Mouse (Mus musculus) left cerebral cortex, adult 9 months (tissue): ENCODE data around the gene Eif1.
"Not testable (repeated sequence)": the region's sequence is repeated elsewhere in the genome, so short reads cannot be mapped to it uniquely, and the experiment has no call there.

ENCODE experiments used
- DNase-seq, 2 experiments: peaks; one replicate each; pipeline ENCODE4 v3.0.0; 2022; ENCODE audit warnings: low spot score in 2 of 2

Eif1 gene

GRCm38 (mm10) chr11:100319492-100320171 lies at the start of gene Eif1:
TSS of gene Eif1 (plus strand) at chr11:100319885.
- DNase-seq, result peak; percentile 99 to 100

GRCm38 (mm10) chr11:100271878-100272277 lies 47.8 kb upstream of the Eif1 start:
- no peak for DNase-seq

GRCm38 (mm10) chr11:100274719-100275118 lies 45.0 kb upstream of the Eif1 start:
- no peak for DNase-seq

- DNase-seq, result no peak
Measured at GRCm38 (mm10) chr11:100275466-100275865, 44.2 kb upstream of the Eif1 start.

GRCm38 (mm10) chr11:100277726-100278480 lies 41.8 kb upstream of the Eif1 start:
- no peak for DNase-seq

- no peak for DNase-seq
Measured at GRCm38 (mm10) chr11:100278759-100279158, 40.9 kb upstream of the Eif1 start.

GRCm38 (mm10) chr11:100281596-100282544 lies 37.8 kb upstream of the Eif1 start:
- peak in 1 of 2 experiments; percentile 90 for DNase-seq

GRCm38 (mm10) chr11:100282549-100282948 lies 37.1 kb upstream of the Eif1 start:
- peak in 1 of 2 experiments; percentile 56 for DNase-seq

- DNase-seq, result no peak
Measured at GRCm38 (mm10) chr11:100284988-100285387, 34.7 kb upstream of the Eif1 start.

GRCm38 (mm10) chr11:100287024-100287423 lies 32.7 kb upstream of the Eif1 start:
- no peak for DNase-seq

GRCm38 (mm10) chr11:100288942-100289341 lies 30.7 kb upstream of the Eif1 start:
- DNase-seq, result no peak

GRCm38 (mm10) chr11:100290235-100290634 lies 29.4 kb upstream of the Eif1 start:
- DNase-seq, result no peak

GRCm38 (mm10) chr11:100292884-100293283 lies 26.8 kb upstream of the Eif1 start:
- no peak for DNase-seq

- peak in 1 of 2 experiments; percentile 70 for DNase-seq
Measured at GRCm38 (mm10) chr11:100295308-100295707, 24.4 kb upstream of the Eif1 start.

- DNase-seq, result no peak
Measured at GRCm38 (mm10) chr11:100297801-100298200, 21.9 kb upstream of the Eif1 start.

GRCm38 (mm10) chr11:100298274-100299036 lies 21.2 kb upstream of the Eif1 start:
- DNase-seq, result peak in 1 of 2 experiments; percentile 84

- DNase-seq, result peak in 1 of 2 experiments; percentile 66
Measured at GRCm38 (mm10) chr11:100300293-100300692, 19.4 kb upstream of the Eif1 start.

- DNase-seq, result no peak
Measured at GRCm38 (mm10) chr11:100301292-100301691, 18.4 kb upstream of the Eif1 start.

GRCm38 (mm10) chr11:100307900-100308299 lies 11.8 kb upstream of the Eif1 start:
- no peak for DNase-seq

GRCm38 (mm10) chr11:100308672-100309071 lies 11.0 kb upstream of the Eif1 start:
- DNase-seq, result not testable (repeated sequence)

GRCm38 (mm10) chr11:100311656-100312055 lies 8.0 kb upstream of the Eif1 start:
- no peak for DNase-seq
